Mouse (Mus musculus): Measurements from ENCODE around the gene Abcg1. TPM values are rescaled to one million over a fixed set of nuclear protein-coding genes. Genes with fewer than 3 reads are reported as not detected.

Gene Abcg1
- 1 to 10 TPM; 3.8 to 6.0 TPM for total RNA-seq (2021)

DNA sequence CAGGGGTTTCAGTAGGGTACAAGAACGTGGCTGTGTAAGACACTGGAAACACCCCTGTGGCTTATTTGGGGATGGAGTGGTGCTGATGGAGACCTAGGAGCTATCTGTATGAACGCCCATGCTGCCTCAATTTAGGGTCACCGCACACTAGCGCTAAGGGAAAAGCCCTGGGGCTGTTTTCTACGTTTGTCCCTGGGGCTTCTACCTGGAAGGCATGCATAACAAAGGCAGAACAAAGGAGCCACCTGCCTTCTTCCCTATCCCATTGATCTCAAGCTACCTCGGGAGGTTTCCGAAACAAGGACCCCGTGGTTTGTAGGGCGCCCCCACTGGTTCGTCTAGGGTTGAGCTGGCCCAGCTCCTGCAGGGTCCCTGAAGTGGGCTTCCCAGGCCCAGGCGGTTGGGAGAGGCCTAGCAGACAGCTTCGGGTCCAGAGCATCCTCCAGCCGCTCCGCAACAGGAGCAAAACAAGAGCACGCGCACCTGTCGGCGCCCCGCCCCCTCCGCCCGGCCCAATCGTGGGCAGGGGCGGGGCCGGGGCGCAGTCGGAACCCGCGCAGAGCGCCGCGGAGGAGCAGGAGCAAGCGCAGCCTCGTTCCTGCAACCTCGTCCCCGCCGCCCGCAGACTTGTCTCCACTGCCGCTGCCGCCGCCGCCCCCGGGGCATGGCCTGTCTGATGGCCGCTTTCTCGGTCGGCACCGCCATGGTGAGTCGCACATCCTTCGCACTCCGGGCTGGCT, at the start of gene Abcg1:
Gene Abcg1, plus strand, starts transcription at position 525 of the 740 bp plus-strand sequence.
- intact Hi-C loops (cut with DNase I) = loop anchor here (2.0 kb wide), 1 partner anchor 39 kb away; no protein-coding TSS in a partner anchor
- DNase-seq (ENCODE audit: low spot score) = no peak

GRCm38 (mm10) chr17:31008416-31008815, 49.1 kb upstream of the Abcg1 start:
- no peak for DNase-seq (ENCODE audit: low spot score)
- intact Hi-C loops (cut with DNase I) = no loop called here

- intact Hi-C loops (cut with DNase I) = loop anchor here (1.0 to 5.0 kb wide), 3 partner anchors 107 to 231 kb away; no protein-coding TSS in a partner anchor
- no peak for DNase-seq (ENCODE audit: low spot score)
These were observed 45.7 kb upstream of the Abcg1 start for GRCm38 (mm10) chr17:31011551-31012394.

- DNase-seq (ENCODE audit: low spot score) = no peak
- intact Hi-C loops (cut with DNase I) = loop anchor here (2.0 kb wide), 1 partner anchor 39 kb away; the partner anchor contains the start of gene Abcg1
These were observed 39.2 kb upstream of the Abcg1 start for GRCm38 (mm10) chr17:31018267-31018666.

DNA sequence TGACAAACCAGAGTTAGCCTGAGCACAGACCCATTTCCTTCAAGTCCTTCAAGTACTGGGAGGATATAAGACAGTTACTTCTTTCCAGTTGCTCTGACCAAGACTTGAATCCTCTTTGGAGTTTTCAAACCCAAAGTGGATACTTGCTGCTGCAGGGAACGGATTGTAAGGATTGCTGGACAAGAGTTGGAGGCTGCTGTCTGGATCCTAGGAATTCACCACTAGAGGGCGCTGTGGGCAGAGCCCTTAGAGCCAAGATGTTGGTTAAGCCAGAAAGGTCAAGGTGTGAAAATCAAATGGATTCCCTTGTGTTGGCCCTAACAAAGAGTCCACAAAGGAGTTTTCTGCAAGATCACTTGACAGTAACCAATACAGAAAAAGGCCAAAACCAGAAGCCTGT, 38.0 kb upstream of the Abcg1 start:
- DNase-seq (ENCODE audit: low spot score) = no peak
- intact Hi-C loops (cut with DNase I) = loop anchor here (1.0 to 2.0 kb wide), 2 partner anchors 37 to 100 kb away; partner anchors contain the start of gene Abcg1

- intact Hi-C loops (cut with DNase I) = no loop called here
- no peak for DNase-seq (ENCODE audit: low spot score)
These were observed 37.4 kb upstream of the Abcg1 start for GRCm38 (mm10) chr17:31020078-31020477.

DNA sequence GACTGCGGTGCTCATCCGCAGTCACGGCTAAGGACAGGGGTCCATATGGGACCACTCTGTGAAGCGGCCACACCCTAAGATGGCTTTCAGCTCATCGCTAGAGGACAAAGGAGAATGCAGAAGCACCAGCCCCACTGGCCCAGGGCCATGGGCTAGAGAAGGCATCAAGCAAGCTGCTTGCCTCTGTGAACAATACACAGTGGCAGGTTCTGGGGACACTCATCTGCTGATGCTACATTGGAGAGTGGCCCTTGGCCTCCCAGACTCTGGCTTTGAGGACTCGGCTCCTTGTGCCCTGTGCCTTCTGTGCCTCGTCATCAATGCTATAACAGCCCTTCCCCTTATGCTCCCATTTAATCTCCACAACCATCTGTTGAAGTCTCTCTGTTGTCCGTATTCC, 36.2 kb upstream of the Abcg1 start:
- DNase-seq (ENCODE audit: low spot score) = no peak
- intact Hi-C loops (cut with DNase I) = no loop called here

- intact Hi-C loops (cut with DNase I) = no loop called here
- no peak for DNase-seq (ENCODE audit: low spot score)
These were observed 33.2 kb upstream of the Abcg1 start for GRCm38 (mm10) chr17:31024125-31024781.

DNA sequence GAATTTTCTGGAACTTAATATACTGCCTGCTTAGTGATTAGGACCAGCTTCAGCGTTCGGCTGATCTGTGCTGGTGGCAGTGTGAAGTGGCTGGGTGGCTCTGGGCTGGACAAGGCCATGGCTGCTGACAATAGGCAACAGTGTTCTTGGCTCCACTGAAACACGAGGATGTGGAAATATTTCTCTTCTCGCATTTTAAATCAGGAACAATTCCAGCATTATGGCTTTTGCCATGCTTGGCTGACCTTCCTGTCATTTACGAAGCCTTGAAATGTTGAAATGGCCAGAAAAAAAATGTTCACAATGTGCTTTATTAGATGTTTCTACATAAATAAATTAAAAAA, 32.7 kb upstream of the Abcg1 start:
- DNase-seq (ENCODE audit: low spot score) = no peak
- intact Hi-C loops (cut with DNase I) = no loop called here

GRCm38 (mm10) chr17:31026986-31027385, 30.5 kb upstream of the Abcg1 start:
- no peak for DNase-seq (ENCODE audit: low spot score)
- intact Hi-C loops (cut with DNase I) = no loop called here

DNA sequence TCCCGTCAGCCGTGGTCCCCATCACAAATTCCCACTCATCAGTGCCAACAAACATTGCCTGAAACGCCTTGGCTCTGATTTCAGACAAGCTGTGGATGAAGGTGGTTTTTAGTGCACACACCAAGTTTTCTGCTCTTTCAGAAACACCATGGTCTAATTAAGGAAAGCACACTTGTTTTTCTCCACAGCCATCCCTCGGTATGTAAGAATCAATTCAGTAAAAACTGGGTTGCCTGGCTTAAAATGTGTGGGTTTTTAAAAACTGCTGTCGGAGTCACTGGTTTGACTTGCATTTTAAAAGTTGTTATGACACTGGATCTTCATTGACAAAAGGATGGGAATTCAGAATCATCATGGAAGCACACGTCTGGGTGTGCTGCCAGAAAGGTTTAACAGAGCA, 29.8 kb upstream of the Abcg1 start:
- intact Hi-C loops (cut with DNase I) = no loop called here
- DNase-seq (ENCODE audit: low spot score) = no peak

DNA sequence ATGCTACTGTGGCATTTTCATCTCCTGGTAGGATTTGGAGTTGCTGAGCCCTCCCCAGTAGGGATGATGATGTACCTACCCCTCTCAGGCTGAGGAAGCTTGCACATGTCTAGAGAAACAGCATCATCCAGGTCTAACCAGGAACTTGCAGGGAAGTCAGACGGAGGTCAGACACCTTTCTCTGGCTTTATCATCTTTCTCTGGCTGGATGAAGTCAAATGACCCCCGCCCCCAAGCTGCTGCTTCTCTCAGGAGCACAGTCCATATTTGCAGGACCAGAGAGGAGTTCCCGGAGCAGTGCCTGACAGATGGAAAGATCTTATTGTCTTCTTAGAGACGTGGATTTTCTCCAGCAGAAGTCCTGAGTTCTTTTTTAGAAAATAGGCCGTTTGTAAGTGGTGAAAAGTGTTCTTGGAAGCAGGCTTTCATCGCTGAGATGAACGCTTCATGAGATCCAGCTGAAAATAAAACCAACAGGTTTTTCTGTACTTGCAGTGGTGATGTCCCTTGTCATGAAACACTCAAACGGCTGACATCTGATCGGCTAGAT, 28.6 kb upstream of the Abcg1 start:
- intact Hi-C loops (cut with DNase I) = no loop called here
- no peak for DNase-seq (ENCODE audit: low spot score)

- intact Hi-C loops (cut with DNase I) = no loop called here
These were observed 28.1 kb upstream of the Abcg1 start for GRCm38 (mm10) chr17:31029407-31029806.

DNA sequence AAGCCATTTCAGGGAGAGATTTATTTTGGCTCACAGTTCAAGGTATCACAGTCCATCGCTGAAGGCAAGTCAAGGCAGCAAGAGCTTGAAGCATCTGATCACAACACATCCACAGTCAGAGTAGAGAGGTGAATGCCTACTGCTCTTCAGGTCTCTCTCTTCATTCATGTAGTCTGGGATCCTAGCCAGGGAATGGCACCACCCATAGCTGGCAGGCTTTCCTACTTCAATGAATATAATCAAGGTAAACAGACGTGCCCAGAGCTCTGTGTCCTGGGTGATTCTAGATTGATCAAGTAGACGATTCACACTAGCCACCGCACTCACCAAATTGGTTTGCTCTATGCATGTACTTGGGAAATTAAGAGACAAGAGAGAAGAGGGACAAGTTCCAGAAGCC, 25.1 kb upstream of the Abcg1 start:
- intact Hi-C loops (cut with DNase I) = no loop called here
- no peak for DNase-seq (ENCODE audit: low spot score)

More at GRCm38 (mm10) chr17:31029407-31029806, 28.1 kb upstream of the Abcg1 start:
- no peak for DNase-seq (ENCODE audit: low spot score)

DNA sequence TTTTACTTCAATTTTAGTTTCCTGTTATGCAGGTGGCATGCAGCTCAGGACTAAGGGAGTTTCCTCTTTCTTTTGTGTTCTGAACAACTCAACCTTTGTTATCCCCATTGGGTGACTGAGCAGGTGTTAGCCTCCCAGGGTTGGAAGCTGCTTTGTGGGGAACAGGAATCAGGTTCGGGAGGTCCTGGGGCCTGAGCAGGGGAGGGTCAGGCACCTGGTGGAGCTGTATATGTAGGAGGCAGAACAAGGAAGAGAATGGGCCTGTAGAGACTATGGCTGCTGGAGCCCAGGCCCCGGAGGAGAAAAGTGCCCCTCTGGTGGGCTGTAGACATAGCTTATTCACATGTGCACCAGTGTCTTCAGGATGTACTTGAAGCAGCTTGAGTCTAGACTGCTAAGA, 24.2 kb upstream of the Abcg1 start:
- no peak for DNase-seq (ENCODE audit: low spot score)
- intact Hi-C loops (cut with DNase I) = no loop called here

DNA sequence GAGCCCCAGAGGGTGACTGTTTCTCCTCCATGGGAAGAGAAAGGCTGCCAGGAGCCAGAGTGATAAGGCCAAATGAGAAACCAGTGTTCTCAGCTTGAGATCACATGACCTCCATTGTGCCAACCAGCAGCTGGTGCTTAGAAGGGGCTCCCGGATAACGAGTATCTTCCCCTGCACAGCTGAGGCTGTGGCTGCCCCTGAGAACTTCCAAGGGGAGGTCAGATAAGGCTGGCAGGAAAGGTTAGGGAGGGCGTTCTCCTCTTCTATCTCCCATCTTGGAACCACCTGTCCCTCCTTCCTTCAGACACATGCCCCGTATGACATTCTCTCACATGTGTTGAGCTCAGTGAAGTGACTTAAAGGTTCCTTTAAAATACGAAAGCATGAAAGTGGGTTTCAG, 23.3 kb upstream of the Abcg1 start:
- intact Hi-C loops (cut with DNase I) = no loop called here
- no peak for DNase-seq (ENCODE audit: low spot score)

GRCm38 (mm10) chr17:31034674-31035356, 22.7 kb upstream of the Abcg1 start:
- intact Hi-C loops (cut with DNase I) = no loop called here
- no peak for DNase-seq (ENCODE audit: low spot score)

GRCm38 (mm10) chr17:31036168-31036876, 21.2 kb upstream of the Abcg1 start:
- intact Hi-C loops (cut with DNase I) = no loop called here
- DNase-seq (ENCODE audit: low spot score) = no peak

DNA sequence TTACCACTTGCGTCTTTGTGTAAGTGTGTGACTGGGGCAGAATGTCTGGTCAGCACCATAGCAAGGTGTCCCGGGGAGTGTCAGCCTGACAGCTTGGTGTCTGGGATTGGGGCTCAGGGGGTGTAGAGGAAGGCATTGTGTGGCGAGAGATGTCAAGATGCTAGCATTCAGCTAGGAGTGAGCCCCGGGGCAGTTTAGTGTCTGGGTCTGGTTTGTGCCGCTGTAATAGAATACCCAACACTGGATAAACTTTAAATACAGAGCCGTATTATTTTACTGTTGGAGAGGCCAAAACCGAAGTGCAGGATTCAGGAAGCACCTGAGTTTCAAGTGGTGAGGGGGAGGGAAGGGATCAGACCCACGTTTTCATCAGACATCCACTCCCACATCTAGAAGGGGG, 20.1 kb upstream of the Abcg1 start:
- intact Hi-C loops (cut with DNase I) = no loop called here
- DNase-seq (ENCODE audit: low spot score) = no peak
